Mouse (Mus musculus) stomach, postnatal 0 days (tissue): ENCODE results near the gene Nxnl1.
A peak's percentile ranks its signal among the peaks of the same experiment; 100 is the strongest.

ENCODE experiments used
- CTCF ChIP-seq: IDR thresholded peaks from 2 replicates; pipeline ENCODE4 v1.5.1; 2016; ENCODE audit warnings: antibody characterized with exemption, low read depth, mild to moderate bottlenecking, moderate library complexity
- EP300 ChIP-seq: optimal IDR thresholded peaks from 2 replicates; pipeline ENCODE3; 2016; ENCODE audit warnings: antibody characterized with exemption

DNA sequence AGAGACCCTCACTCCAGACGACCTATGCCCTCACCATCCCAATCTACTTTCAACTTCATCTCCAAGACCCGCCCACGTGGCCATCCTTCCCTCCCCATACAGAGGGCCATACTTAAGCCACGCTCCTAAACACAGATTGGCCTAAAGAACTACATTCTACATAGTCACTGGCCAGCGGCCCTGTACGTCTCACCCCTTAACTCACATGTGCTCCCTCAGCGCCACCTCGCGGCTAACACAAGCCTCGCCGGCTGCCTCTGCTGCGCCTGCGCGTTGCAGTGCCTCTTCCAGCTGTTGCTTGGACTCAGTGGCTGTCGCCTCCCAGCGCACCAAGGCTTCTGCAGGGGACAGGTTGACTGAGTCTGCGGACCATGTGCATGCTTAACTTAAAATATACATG is 44.8 kb downstream of the Nxnl1 start:
- TF ChIP-seq CTCF (peak; percentile 99), EP300 (no peak)
